Mouse (Mus musculus) layer of hippocampus, adult 11-12 months (tissue): Measurements from ENCODE around the gene Rilpl1.

ENCODE experiments used
- DNase-seq: peaks from one replicate; pipeline ENCODE4 v3.0.0; 2022; ENCODE audit warnings: low spot score

Rilpl1 gene

GRCm38 (mm10) chr5:124452494-124453228 lies 78.5 kb downstream of the Rilpl1 start:
- no peak for DNase-seq

DNA sequence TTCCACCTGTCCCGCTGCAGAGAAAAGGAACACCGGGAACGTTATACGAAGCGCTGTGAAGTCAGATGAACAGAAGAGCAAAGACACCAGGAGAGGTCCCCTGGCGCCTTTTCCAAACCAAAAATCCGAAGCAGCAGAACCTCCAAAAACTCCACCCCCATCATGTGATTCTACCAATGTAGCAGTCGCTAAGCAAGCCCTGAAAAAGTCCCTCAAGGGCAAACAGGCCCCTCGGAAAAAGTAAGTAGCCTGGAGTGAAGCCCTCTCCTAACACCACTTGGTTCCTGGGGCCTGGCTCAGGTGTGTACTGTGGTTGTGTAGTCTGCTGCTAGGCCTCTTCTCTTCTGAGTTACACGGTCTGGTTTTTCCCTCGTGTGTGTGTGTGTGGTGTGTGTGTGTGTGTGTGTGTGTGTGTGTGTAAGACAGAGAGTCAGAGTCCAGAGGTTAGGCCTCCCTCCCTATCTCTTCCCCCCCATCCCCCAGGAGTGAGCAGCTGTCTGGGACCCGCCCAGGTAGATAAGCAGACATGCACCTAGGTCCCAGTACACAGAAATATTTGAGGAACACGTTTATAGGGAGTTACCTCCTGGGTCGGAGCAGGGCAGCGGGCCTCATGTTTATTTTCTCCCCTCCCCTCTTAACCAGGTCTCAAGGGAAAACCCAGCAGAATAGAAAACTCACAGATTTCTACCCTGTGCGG lies 80.4 kb downstream of the Rilpl1 start:
- no peak for DNase-seq

- no peak for DNase-seq
Measured at GRCm38 (mm10) chr5:124450051-124450450, 81.1 kb downstream of the Rilpl1 start.

DNA sequence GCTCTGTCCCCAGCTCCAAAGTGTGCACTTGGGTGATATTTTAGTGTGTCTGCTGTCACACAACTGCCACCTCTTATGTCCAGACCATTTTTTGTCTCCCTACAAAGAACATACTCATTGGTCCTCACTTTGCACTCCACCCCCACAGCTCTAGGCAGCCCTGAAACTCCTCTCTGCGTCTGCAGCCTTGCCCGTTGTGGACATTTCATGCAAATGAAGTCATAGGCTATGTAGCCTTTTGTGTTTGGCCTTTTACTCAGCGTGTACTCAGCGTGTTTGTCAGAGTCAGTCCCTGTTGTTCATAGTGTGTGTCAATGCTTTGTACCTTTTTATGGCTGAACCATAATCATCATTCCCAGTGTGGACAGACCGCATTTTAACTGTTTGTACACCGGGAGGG lies 81.7 kb downstream of the Rilpl1 start:
- no peak for DNase-seq

- no peak for DNase-seq
Measured at GRCm38 (mm10) chr5:124446301-124446881, 84.8 kb downstream of the Rilpl1 start.

- DNase-seq, result no peak
Measured at GRCm38 (mm10) chr5:124445621-124446293, 85.4 kb downstream of the Rilpl1 start.

DNA sequence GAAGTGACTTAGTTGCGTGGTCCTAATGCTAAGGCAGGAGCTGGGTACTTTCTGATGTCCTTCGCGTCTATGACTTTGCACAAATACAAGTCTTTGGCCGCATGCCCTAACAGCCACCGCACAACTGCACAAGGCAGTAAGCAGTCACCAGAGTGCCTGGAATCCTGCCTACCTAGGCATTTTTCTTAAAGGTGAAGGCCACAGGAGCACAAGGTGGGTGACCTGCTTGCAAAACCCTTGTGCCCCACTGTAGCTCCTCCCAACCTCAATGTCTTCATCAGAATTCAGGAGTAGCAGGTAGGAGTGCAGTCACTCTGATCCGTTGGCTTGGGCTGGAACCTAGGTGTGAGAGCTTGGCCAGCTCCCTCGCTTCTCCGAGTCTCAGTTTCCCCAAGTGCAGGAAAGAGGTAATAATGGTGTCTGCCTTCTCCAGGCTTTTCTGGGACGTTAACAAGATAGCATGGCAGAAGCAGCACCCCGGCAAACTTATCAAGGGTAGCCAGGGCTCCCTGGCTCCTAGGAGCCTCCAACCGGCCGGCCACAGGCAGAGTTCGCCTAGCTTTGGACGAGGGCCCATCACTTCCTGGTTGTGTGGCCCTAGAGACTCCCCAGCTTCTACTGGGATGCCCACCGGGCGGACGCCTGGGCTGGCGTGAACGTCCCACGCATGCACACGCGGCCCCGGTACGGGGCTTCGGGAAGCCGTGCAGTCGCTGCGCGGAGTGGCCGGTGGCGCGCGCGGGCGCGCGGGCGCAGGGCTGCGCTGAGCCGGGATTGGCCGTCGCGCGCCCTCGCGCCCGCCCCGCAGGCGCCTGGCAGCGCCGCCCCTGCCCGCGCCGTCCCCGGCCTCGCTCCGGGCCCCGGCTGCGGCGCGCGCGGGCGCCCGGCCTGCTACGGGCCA lies 86.3 kb downstream of the Rilpl1 start:
- peak; percentile 69 for DNase-seq

- no peak for DNase-seq
Measured at GRCm38 (mm10) chr5:124444208-124444607, 87.0 kb downstream of the Rilpl1 start.
